Mouse (Mus musculus) intestine, embryonic 15.5 days (tissue): ENCODE results near the gene Hfe2. TPM values are rescaled to one million over a fixed set of nuclear protein-coding genes. Genes with fewer than 3 reads are reported as not detected.
A peak's percentile ranks its signal among the peaks of the same experiment; 100 is the strongest.
"Not testable (repeated sequence)": the region's sequence is repeated elsewhere in the genome, so short reads cannot be mapped to it uniquely, and the experiment has no call there.

ENCODE experiments used
- ATAC-seq: fragments of 200-750 bp; cut with Nextera tagmentation; 2 replicates; pipeline ENCODE4 v1.8.0; 2017; ENCODE audit warnings: moderate TSS enrichment, moderate library complexity
- H3K27ac ChIP-seq: fragments of 300-500 bp; sonication (generic); 2 replicates; pipeline ENCODE4 v1.5.1; 2015; ENCODE audit warnings: mild to moderate bottlenecking, inconsistent platforms
- H3K27me3 ChIP-seq: fragments of 300-500 bp; sonication (generic); replicated peaks from 2 replicates; pipeline ENCODE4 v1.6.1; 2015; ENCODE audit warnings: inconsistent platforms
- H3K36me3 ChIP-seq: fragments of 300-500 bp; sonication (generic); 2 replicates; pipeline ENCODE4 v1.6.1; 2015; ENCODE audit warnings: inconsistent platforms
- H3K4me1 ChIP-seq: fragments of 300-500 bp; sonication (generic); replicated peaks from 2 replicates; pipeline ENCODE4 v1.6.1; 2015; ENCODE audit warnings: inconsistent platforms
- H3K4me2 ChIP-seq: fragments of 300-500 bp; sonication (generic); replicated peaks from 2 replicates; pipeline ENCODE4 v1.6.1; 2015; ENCODE audit warnings: mild to moderate bottlenecking, inconsistent platforms
- H3K4me3 ChIP-seq: fragments of 300-500 bp; sonication (generic); replicated peaks from 2 replicates; pipeline ENCODE4 v1.5.1; 2015; ENCODE audit warnings: inconsistent platforms
- H3K9ac ChIP-seq: fragments of 300-500 bp; sonication (generic); 2 replicates; pipeline ENCODE4 v1.6.1; 2015; ENCODE audit warnings: inconsistent platforms
- H3K9me3 ChIP-seq: fragments of 300-500 bp; sonication (generic); 2 replicates; pipeline ENCODE4 v1.6.1; 2016; ENCODE audit warnings: inconsistent platforms
- WGBS: fragments of 180-500 bp; shearing (Covaris S2); methylation state at CpG from one replicate; pipeline ENCODE4 v1.1.7; 2015; 5-methylcytosine and 5-hydroxymethylcytosine counted together
- polyA plus RNA-seq: library from polyadenylated mRNA; unstranded; fragments of >200 nt; fragmentation: Nextera tagmentation; extraction: Ambion mirVana; gene quantifications from 2 replicates; pipeline ENCODE4 v1.2.1, GENCODE M21; 2015

The Hfe2 gene
- 0.29 and 0.37 TPM in 2 replicates for polyA plus RNA-seq

GRCm38 (mm10) chr3:96524914-96525313, at the start of gene Hfe2:
Gene Hfe2 (plus strand): TSS chr3:96525172.
- ATAC-seq, result no peak
- no peak within 1 kb of the TSS for H3K4me2 ChIP-seq
- H3K27me3 ChIP-seq, result peaks cover 35% of the 10 kb centered on the region
- no peak within 1 kb of the TSS for H3K27ac ChIP-seq
- H3K9me3 ChIP-seq, result no peaks in the 10 kb centered on the region
- no peaks in the 10 kb centered on the region for H3K36me3 ChIP-seq
- WGBS, result 71% methylated on average over 4 of the region's 4 CpGs
- peaks cover 8% of the 10 kb centered on the region for H3K4me1 ChIP-seq
- no peak within 1 kb of the TSS for H3K9ac ChIP-seq
- no peak within 1 kb of the TSS for H3K4me3 ChIP-seq

- no peak overlapping the region for H3K9ac ChIP-seq
- WGBS, result 42% methylated on average over 3 of the region's 3 CpGs
- peaks cover 31% of the 10 kb centered on the region for H3K27me3 ChIP-seq
- peak; percentile 48 for ATAC-seq
- no peak overlapping the region for H3K27ac ChIP-seq
- H3K36me3 ChIP-seq, result no peaks in the 10 kb centered on the region
- peaks cover 5% of the 10 kb centered on the region for H3K4me1 ChIP-seq
- no peak overlapping the region for H3K4me2 ChIP-seq
- H3K9me3 ChIP-seq, result no peaks in the 10 kb centered on the region
- H3K4me3 ChIP-seq, result no peak overlapping the region
Measured at GRCm38 (mm10) chr3:96477084-96477483, 47.9 kb upstream of the Hfe2 start.

GRCm38 (mm10) chr3:96477558-96477957, 47.4 kb upstream of the Hfe2 start:
- Histone ChIP-seq H3K4me3 (no peak overlapping the region), H3K4me1 (peaks cover 5% of the 10 kb centered on the region), H3K27ac (no peak overlapping the region), H3K4me2 (no peak overlapping the region), H3K27me3 (peaks cover 30% of the 10 kb centered on the region), H3K9ac (no peak overlapping the region), H3K36me3 (no peaks in the 10 kb centered on the region), H3K9me3 (no peaks in the 10 kb centered on the region)
- 60% methylated on average over 6 of the region's 6 CpGs for WGBS
- no peak for ATAC-seq

DNA sequence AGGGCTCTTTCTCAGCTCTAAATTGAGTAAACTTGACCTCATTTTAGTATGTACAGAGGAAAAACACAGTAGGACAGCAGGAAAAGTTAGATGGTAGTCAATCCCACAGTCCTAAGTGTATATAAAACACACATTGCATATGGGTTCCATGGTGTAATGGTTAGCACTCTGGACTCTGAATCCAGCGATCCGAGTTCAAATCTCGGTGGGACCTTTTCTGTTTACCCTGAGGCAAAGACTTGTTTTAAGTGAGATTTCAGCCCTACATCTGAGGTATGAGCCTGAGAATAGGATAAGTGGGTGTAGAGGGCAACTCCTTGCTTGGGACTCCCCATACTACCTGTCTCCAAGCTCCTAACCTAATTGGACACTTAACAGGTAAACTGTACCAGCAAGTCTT, 45.7 kb upstream of the Hfe2 start:
- Histone ChIP-seq H3K27me3 (peaks cover 20% of the 10 kb centered on the region), H3K4me2 (no peak overlapping the region), H3K4me3 (no peak overlapping the region), H3K4me1 (peaks cover 5% of the 10 kb centered on the region), H3K9me3 (no peaks in the 10 kb centered on the region), H3K27ac (no peak overlapping the region), H3K9ac (no peak overlapping the region), H3K36me3 (no peaks in the 10 kb centered on the region)
- peak; percentile 41; the same call in 1 of the 2 replicates for ATAC-seq
- 26% methylated on average over 3 of the region's 3 CpGs for WGBS

GRCm38 (mm10) chr3:96480684-96481270, 44.2 kb upstream of the Hfe2 start:
- no peak overlapping the region for H3K4me2 ChIP-seq
- H3K27ac ChIP-seq, result no peak overlapping the region
- H3K9ac ChIP-seq, result no peak overlapping the region
- no peaks in the 10 kb centered on the region for H3K36me3 ChIP-seq
- no peaks in the 10 kb centered on the region for H3K4me1 ChIP-seq
- no peaks in the 10 kb centered on the region for H3K9me3 ChIP-seq
- H3K4me3 ChIP-seq, result no peak overlapping the region
- WGBS, result 77% methylated on average over 4 of the region's 4 CpGs
- ATAC-seq, result no peak
- H3K27me3 ChIP-seq, result peaks cover 8% of the 10 kb centered on the region

GRCm38 (mm10) chr3:96481856-96482255, 43.1 kb upstream of the Hfe2 start:
- Histone ChIP-seq H3K9me3 (no peaks in the 10 kb centered on the region), H3K4me2 (no peak overlapping the region), H3K9ac (no peak overlapping the region), H3K27ac (no peak overlapping the region), H3K4me3 (no peak overlapping the region), H3K36me3 (no peaks in the 10 kb centered on the region), H3K27me3 (no peaks in the 10 kb centered on the region), H3K4me1 (no peaks in the 10 kb centered on the region)
- 84% methylated on average over 3 of the region's 3 CpGs for WGBS
- ATAC-seq, result no peak

DNA sequence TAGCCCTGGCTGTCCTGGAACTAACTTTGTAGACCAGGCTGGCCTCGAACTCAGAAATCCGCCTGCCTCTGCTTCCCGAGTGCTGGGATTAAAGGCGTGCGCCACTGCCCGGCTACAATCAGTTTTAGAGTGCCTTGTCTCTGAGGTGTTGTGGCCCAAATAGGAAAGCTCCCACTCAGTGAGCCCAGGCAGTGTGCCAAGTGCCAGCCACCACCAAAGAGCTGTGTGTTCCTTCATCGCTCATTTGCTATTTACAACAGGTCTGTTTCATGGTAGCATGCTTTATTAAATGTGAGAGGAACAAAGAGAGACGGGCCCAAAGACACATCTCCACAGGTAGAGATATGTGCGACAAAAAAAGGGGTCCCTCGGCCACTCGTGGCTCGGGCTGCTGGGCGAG, 42.5 kb upstream of the Hfe2 start:
- no peak overlapping the region for H3K4me3 ChIP-seq
- WGBS, result 86% methylated on average over 13 of the region's 13 CpGs
- H3K9ac ChIP-seq, result no peak overlapping the region
- no peaks in the 10 kb centered on the region for H3K9me3 ChIP-seq
- no peak overlapping the region for H3K4me2 ChIP-seq
- H3K4me1 ChIP-seq, result no peaks in the 10 kb centered on the region
- no peaks in the 10 kb centered on the region for H3K36me3 ChIP-seq
- ATAC-seq, result no peak
- H3K27ac ChIP-seq, result no peak overlapping the region
- no peaks in the 10 kb centered on the region for H3K27me3 ChIP-seq

DNA sequence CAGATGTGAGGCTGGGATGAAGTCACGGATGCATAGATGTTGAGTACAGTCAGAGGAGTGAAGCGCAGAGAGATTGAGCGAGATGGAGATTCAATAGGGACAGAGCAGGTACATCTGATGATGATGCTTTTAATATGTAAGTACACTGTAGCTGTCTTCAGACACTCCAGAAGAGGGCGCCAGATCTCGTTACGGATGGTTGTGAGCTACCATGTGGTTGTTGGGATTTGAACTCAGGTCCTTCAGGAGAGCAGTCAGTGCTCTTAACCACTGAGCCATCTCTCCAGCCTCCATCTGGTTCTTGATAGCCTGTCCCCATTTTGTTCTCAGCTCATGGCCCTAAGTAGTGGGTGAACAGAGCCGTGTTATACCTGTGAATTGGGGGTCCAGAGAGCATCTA, 41.9 kb upstream of the Hfe2 start:
- H3K4me3 ChIP-seq, H3K4me2 ChIP-seq, H3K27me3 ChIP-seq, H3K36me3 ChIP-seq, H3K9ac ChIP-seq, H3K27ac ChIP-seq, H3K4me1 ChIP-seq, H3K9me3 ChIP-seq, ATAC-seq: not testable (repeated sequence)
- 55% methylated on average over 7 of the region's 7 CpGs for WGBS

- Histone ChIP-seq H3K4me3 (no peak overlapping the region), H3K27ac (no peak overlapping the region), H3K9ac (no peak overlapping the region), H3K4me2 (no peak overlapping the region), H3K36me3 (no peaks in the 10 kb centered on the region), H3K9me3 (no peaks in the 10 kb centered on the region), H3K4me1 (no peaks in the 10 kb centered on the region), H3K27me3 (no peaks in the 10 kb centered on the region)
- 94% methylated on average over 2 of the region's 2 CpGs for WGBS
- ATAC-seq, result no peak
Measured at GRCm38 (mm10) chr3:96483946-96484345, 41.0 kb upstream of the Hfe2 start.

DNA sequence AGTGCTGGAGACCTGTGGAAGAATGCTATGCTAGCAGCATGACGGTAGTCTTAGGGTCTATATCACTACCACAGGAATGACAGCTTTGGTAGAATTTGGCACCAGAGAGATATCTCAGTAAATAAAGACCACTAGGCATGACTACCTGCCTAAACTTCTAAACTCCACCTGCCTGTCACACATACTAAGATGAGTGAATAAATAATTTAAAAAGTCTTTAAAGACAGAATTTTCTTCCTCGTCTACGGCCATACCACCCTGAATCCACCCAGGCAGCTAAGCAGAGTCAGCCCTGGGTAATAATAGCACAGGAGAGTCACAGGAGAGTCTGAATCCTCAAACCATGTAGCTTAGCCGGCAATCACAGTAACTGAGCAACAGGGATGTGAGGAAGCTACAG, 40.1 kb upstream of the Hfe2 start:
- WGBS, result 78% methylated on average over 4 of the region's 4 CpGs
- no peak for ATAC-seq
- Histone ChIP-seq H3K9me3 (no peaks in the 10 kb centered on the region), H3K27me3 (no peaks in the 10 kb centered on the region), H3K4me3 (no peak overlapping the region), H3K4me1 (no peaks in the 10 kb centered on the region), H3K27ac (no peak overlapping the region), H3K36me3 (no peaks in the 10 kb centered on the region), H3K4me2 (0 out of 2 replicates have a peak overlapping the region, but pooled peaks have one; percentile 7), H3K9ac (no peak overlapping the region)

DNA sequence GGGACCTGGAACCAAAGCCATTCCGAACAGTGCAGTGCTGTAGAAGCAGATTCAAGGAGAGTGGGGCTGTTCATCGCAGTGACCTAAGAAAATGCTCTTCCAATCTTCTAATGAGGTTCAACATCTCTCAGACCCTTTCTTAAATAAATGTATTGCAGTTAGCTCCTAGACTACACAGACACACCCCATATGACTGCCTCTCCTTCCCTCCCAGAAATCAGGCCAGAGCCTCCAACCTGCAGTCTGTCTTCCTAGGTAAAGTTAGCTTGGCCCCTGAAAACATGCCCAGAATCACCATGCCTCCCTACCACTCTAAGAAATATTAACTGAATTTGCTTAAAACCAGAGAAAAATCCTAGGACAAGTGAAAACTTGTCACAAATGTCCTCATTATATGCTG, 39.6 kb upstream of the Hfe2 start:
- Histone ChIP-seq H3K27me3 (no peaks in the 10 kb centered on the region), H3K4me3 (no peak overlapping the region), H3K9me3 (no peaks in the 10 kb centered on the region), H3K9ac (no peak overlapping the region), H3K27ac (no peak overlapping the region), H3K36me3 (no peaks in the 10 kb centered on the region), H3K4me1 (no peaks in the 10 kb centered on the region), H3K4me2 (peak overlapping the region; percentile 7; the same call in 1 of the 2 replicates)
- 87% methylated on average over 2 of the region's 2 CpGs for WGBS
- ATAC-seq, result no peak

DNA sequence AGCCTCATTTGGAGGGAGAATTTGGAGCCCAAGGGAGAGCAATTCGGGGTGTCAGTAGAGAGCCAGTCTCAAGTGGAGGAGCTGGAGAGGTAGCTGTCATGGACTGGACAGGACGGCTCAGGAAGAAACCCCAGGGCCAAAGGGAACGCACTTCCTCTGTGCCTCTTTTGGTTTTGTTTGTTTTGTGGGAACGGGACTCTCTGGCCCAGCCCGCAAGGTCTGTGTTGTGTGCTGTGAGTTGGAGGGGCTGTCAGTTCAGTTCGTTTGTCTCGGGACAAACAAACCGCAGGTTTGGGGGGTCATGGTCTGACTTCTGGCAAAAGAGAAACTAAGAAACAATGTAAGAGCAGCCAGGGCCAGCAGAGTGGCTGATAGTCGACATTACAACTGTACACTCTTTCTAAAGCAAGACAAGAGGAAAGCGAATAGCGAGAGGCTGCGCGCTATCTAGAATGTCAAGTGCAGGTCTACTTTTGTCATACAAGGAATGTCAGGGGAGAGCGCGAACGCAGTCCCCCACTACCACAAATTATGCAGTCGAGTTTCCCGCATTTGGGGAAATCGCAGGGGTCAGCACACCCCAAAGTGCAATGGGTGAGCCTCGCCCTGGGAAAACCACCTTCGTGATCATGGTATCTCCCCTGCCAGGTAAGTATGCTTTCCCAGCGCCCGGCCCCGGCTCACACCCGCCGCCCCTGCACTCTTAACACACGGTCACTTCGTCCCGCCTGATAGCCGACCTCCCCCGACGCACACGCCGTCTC, 38.7 kb upstream of the Hfe2 start:
- not testable (repeated sequence) for H3K9ac ChIP-seq, H3K4me3 ChIP-seq, H3K27me3 ChIP-seq, H3K9me3 ChIP-seq, H3K27ac ChIP-seq, H3K4me1 ChIP-seq, H3K36me3 ChIP-seq, H3K4me2 ChIP-seq
- WGBS, result 0% methylated on average over 5 of the region's 34 CpGs
- ATAC-seq, result peak; percentile 73
